Mouse (Mus musculus) liver, embryonic 14.5 days (tissue): ENCODE measurements at regions not wholly inside any gene's neighbourhood (a gene's known extent, or its start where the extent isn't known, plus 50 kb on each side); places are given as distances from the start of the nearest gene placed in this dataset.

Source experiments
- ATAC-seq: fragments of 200-750 bp; cut with Nextera tagmentation; 2 replicates; pipeline ENCODE4 v1.8.0; 2017; ENCODE audit warnings: moderate number of reproducible peaks, mild to moderate bottlenecking, moderate library complexity; ENCODE audit not compliant: insufficient read depth
- DNase-seq, 3 experiments: peaks; one replicate each; pipeline ENCODE4 v3.0.0-alpha.2; 2012 to 2013; ENCODE audit warnings: low read depth in 3 of 3, low spot score in 3 of 3
- H3K27ac ChIP-seq: fragments of 300-500 bp; sonication (generic); 2 replicates; pipeline ENCODE4 v1.5.1; 2014; ENCODE audit warnings: moderate library complexity, mild to moderate bottlenecking, control low read depth, inconsistent platforms
- H3K27me3 ChIP-seq: fragments of 300-500 bp; sonication (generic); 2 replicates; pipeline ENCODE4 v1.6.1; 2014; ENCODE audit warnings: mild to moderate bottlenecking, low read length, moderate library complexity; ENCODE audit not compliant: control insufficient read depth, insufficient read depth
- H3K36me3 ChIP-seq: fragments of 300-500 bp; sonication (generic); replicated peaks from 2 replicates; pipeline ENCODE4 v1.6.1; 2014; ENCODE audit warnings: low read depth; ENCODE audit not compliant: control insufficient read depth, insufficient read depth
- H3K4me1 ChIP-seq, 2 experiments: fragments of 200-500 bp in 1 of 2; fragments of 300-500 bp in 1 of 2; sonication (generic) in 1 of 2; replicated peaks; 2 replicates each; pipeline ENCODE4 v1.6.1; 2012 to 2014; ENCODE audit warnings: antibody characterized with exemption in 1 of 2, inconsistent platforms in 1 of 2, low read length in 1 of 2; ENCODE audit not compliant: control insufficient read depth in 2 of 2, insufficient read depth in 2 of 2
- H3K4me2 ChIP-seq: fragments of 300-500 bp; sonication (generic); 2 replicates; pipeline ENCODE4 v1.6.1; 2014; ENCODE audit warnings: low read depth, mild to moderate bottlenecking, control low read depth, moderate library complexity
- H3K4me3 ChIP-seq, 2 experiments: fragments of 200-500 bp in 1 of 2; fragments of 300-500 bp in 1 of 2; sonication (generic) in 1 of 2; 2 replicates each; pipeline ENCODE4 v1.5.1; 2012 to 2014; ENCODE audit warnings: low read depth in 2 of 2, low read length in 2 of 2, mild to moderate bottlenecking in 2 of 2, control low read depth in 1 of 2, inconsistent platforms in 1 of 2, moderate library complexity in 1 of 2; ENCODE audit not compliant: insufficient read depth in 1 of 2
- H3K9ac ChIP-seq: fragments of 300-500 bp; sonication (generic); replicated peaks from 2 replicates; pipeline ENCODE4 v1.6.1; 2014; ENCODE audit warnings: mild to moderate bottlenecking, control low read depth, moderate library complexity
- H3K9me3 ChIP-seq: fragments of 300-500 bp; sonication (generic); 2 replicates; pipeline ENCODE4 v1.6.1; 2016; ENCODE audit warnings: low read length, mixed read lengths; ENCODE audit not compliant: control insufficient read depth
- CTCF ChIP-seq: IDR thresholded peaks from 2 replicates; pipeline ENCODE4 v1.5.1; 2016; ENCODE audit warnings: antibody characterized with exemption, low read depth, control low read depth
- EP300 ChIP-seq: IDR thresholded peaks from 2 replicates; pipeline ENCODE4 v1.6.1; 2016; ENCODE audit warnings: antibody characterized with exemption, low read depth
- WGBS: fragments of 180-500 bp; shearing (Covaris S2); extraction: QIAGEN DNeasy Blood & Tissue Kit; methylation state at CpG from one replicate; pipeline ENCODE4 v1.1.7; 2014; ENCODE audit not compliant: insufficient replicate concordance; 5-methylcytosine and 5-hydroxymethylcytosine counted together

DNA sequence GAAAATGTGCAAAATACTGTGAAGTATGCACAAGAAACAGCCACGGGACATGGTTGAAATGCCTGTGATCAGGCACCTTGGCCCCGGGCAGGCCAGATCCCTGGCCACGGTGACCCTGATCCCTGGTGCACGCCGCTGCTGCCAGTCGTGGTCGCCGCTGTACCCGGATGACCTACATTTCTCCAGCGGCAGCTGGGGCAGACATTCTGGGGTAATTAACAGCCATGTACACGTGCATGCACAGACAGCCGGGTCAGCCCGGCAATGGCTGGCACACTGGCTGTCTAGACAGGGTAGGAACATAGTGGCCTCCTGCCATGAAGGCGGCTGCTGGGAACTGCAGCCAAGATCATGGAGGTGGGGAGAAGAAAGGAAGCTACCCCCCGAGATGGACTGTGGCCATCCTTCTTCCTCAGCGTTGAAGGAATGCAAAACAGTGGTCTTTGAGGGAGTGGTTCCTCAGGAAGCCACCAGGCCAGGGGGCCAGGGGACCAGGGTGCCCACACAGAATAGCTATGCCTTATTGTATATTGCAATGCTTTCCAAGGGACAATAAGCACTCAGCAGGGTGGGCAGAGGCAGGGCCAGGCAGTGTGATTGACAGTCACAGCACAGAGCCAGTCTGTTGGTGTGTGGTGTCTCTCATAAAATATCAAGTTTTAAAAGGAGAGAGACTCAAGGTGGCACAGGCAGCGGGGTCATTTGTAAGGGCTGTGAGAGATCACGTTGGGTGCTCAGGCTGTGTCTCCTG is 108.3 kb upstream of the 1700021F07Rik start:
- H3K9me3 ChIP-seq, result no peaks in the 10 kb centered on the region
- DNase-seq, result no peak
- H3K4me3 ChIP-seq, result no peak overlapping the region
- no peak overlapping the region for H3K9ac ChIP-seq
- H3K4me2 ChIP-seq, result no peak overlapping the region
- no peaks in the 10 kb centered on the region for H3K4me1 ChIP-seq
- no peak overlapping the region for H3K27ac ChIP-seq
- 74% methylated on average over 18 of the region's 18 CpGs for WGBS
- ATAC-seq, result no peak
- H3K36me3 ChIP-seq, result no peaks in the 10 kb centered on the region
- no peaks in the 10 kb centered on the region for H3K27me3 ChIP-seq
- TF ChIP-seq CTCF (no peak), EP300 (no peak)

DNA sequence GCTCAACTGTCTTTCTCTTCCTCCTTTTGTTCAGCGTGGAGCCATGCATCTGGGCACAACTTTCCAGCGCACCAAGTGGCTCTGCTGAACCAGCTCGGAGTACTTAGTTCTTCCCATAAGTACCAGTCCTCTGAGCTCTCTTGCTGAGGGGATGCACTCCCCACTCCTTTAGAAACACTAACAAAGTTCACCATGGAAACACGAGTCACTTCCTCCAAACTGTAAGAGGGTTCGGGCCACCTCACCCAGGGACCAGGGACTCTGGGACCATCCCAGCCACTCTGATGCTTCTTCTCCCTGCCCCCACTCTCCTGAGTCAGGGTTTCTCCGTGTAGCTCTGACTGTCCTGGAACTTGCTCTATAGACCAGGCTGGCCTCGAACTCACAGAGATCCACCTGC is 107.0 kb upstream of the 1700021F07Rik start:
- ATAC-seq, result no peak
- Histone ChIP-seq H3K9ac (no peak overlapping the region), H3K9me3 (no peaks in the 10 kb centered on the region), H3K27ac (no peak overlapping the region), H3K4me1 (no peaks in the 10 kb centered on the region), H3K36me3 (no peaks in the 10 kb centered on the region), H3K4me3 (no peak overlapping the region), H3K4me2 (no peak overlapping the region), H3K27me3 (no peaks in the 10 kb centered on the region)
- WGBS, result 53% methylated on average over 7 of the region's 7 CpGs
- no peak for TF ChIP-seq EP300
- TF ChIP-seq CTCF, result no peak
- no peak for DNase-seq

DNA sequence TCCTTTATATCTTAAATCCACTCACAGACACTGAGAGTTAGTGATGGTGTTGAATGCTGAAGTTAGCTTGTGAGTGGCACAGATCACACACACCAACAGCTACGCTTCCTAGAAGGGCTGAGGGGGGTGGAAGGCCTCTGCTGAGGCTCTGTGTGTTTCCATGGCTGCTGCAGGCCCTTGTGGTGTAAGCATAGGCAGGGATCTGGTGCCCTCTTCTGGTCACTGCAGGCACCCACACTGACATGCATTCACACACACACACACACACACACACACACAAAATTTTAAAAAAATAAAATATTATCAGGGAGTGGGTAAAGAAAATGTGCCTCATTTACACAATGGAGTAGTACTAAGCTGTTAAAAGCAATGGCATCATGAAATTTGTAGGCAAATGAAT is 105.5 kb upstream of the 1700021F07Rik start:
- Histone ChIP-seq H3K36me3 (no peaks in the 10 kb centered on the region), H3K27me3 (no peaks in the 10 kb centered on the region), H3K27ac (no peak overlapping the region), H3K4me2 (no peak overlapping the region), H3K4me3 (no peak overlapping the region), H3K4me1 (no peaks in the 10 kb centered on the region), H3K9ac (no peak overlapping the region), H3K9me3 (no peaks in the 10 kb centered on the region)
- TF ChIP-seq EP300 (no peak), CTCF (peak; percentile 56)
- DNase-seq (no peak), ATAC-seq (no peak)
- WGBS, result 50% methylated on average over 1 of the region's 1 CpGs

DNA sequence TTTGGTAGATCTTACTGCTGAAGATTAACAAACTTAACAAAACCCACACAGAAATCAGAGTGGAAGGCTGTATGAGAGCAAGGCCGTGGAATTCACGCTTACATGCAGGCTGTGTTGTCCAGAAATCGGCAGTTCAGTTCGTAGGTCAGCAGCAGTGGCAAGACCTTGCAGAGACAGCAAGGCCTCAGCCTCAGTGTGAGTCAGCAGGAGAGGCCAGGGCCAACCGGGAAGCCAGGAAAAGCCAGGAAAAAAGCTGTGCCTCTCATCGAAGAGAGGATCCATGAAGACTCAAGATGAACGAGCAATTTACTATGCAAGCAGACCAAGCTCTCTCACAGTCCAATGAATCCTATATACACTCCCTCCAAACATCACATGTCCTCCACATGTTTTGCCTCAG is 103.4 kb upstream of the 1700021F07Rik start:
- no peak overlapping the region for H3K9ac ChIP-seq
- DNase-seq (no peak), ATAC-seq (no peak)
- no peak overlapping the region for H3K4me2 ChIP-seq
- WGBS, result 62% methylated on average over 7 of the region's 7 CpGs
- no peaks in the 10 kb centered on the region for H3K36me3 ChIP-seq
- no peak overlapping the region for H3K27ac ChIP-seq
- TF ChIP-seq EP300 (no peak), CTCF (no peak)
- no peaks in the 10 kb centered on the region for H3K4me1 ChIP-seq
- H3K4me3 ChIP-seq, result no peak overlapping the region
- no peaks in the 10 kb centered on the region for H3K27me3 ChIP-seq
- no peaks in the 10 kb centered on the region for H3K9me3 ChIP-seq

DNA sequence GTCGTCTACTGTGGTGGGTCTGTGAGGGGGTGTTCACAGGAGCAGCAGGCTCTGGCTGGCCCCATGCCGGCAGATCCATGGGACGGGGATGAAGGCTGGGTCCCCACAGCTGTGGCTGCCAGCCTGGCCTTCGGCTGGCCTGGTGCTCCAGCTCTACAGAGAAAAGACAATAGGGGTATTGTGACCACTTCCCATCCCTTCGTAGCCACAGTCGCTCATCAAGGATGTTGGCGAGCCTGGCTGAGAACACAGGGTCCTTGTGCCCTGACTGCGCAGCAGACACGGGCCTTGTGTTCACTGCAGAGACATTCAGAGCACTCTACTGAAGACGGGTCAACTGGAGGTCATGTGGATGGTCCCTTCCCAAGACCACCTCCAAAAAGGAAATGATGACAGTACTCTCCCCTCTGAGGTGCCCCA is 102.4 kb upstream of the 1700021F07Rik start:
- 62% methylated on average over 10 of the region's 10 CpGs for WGBS
- no peaks in the 10 kb centered on the region for H3K36me3 ChIP-seq
- H3K4me1 ChIP-seq, result no peaks in the 10 kb centered on the region
- no peak overlapping the region for H3K9ac ChIP-seq
- H3K27ac ChIP-seq, result no peak overlapping the region
- no peak overlapping the region for H3K4me2 ChIP-seq
- TF ChIP-seq CTCF, result no peak
- no peak for TF ChIP-seq EP300
- ATAC-seq (no peak), DNase-seq (no peak)
- H3K4me3 ChIP-seq, result no peak overlapping the region
- no peaks in the 10 kb centered on the region for H3K9me3 ChIP-seq
- no peaks in the 10 kb centered on the region for H3K27me3 ChIP-seq
